Mouse (Mus musculus): ENCODE measurements around the gene Gpc5. TPM values are rescaled to one million over a fixed set of nuclear protein-coding genes. Genes with fewer than 3 reads are reported as not detected.

Gene Gpc5
- polyA plus RNA-seq, 2 experiments, result 0.05 TPM; not detected in 1

- H3K9me3 ChIP-seq (ENCODE audit: control insufficient read depth, low read length), result no peaks in the 10 kb centered on the region
- WGBS (ENCODE audit: insufficient replicate concordance), result 62% methylated on average over 6 of the region's 6 CpGs
- no peak overlapping the region for H3K27ac ChIP-seq
- no peaks in the 10 kb centered on the region for H3K36me3 ChIP-seq (replicated peaks; ENCODE audit: control insufficient read depth, insufficient read depth, low read depth)
- TF ChIP-seq CTCF (IDR thresholded peaks at IDR 0.05; ENCODE audit: low read depth) (no peak), EP300 (IDR thresholded peaks at IDR 0.05; ENCODE audit: low read depth) (no peak)
- H3K4me2 ChIP-seq (ENCODE audit: low read depth), result no peak overlapping the region
- no peak for ATAC-seq (ENCODE audit: insufficient read depth)
- no peak for DNase-seq (ENCODE audit: low read depth in 3 of 3, low spot score in 3 of 3)
- H3K4me3 ChIP-seq (ENCODE audit: insufficient read depth in 1 of 2, low read depth in 2 of 2, low read length in 2 of 2), result no peak overlapping the region
- H3K4me1 ChIP-seq (replicated peaks; ENCODE audit: control insufficient read depth in 2 of 2, insufficient read depth in 2 of 2, low read length in 1 of 2), result no peaks in the 10 kb centered on the region
- no peaks in the 10 kb centered on the region for H3K27me3 ChIP-seq (ENCODE audit: control insufficient read depth, insufficient read depth, low read length)
- no peak overlapping the region for H3K9ac ChIP-seq (replicated peaks)
These were observed 408.8 kb downstream of the Gpc5 start for GRCm38 (mm10) chr14:115500794-115501193.

DNA sequence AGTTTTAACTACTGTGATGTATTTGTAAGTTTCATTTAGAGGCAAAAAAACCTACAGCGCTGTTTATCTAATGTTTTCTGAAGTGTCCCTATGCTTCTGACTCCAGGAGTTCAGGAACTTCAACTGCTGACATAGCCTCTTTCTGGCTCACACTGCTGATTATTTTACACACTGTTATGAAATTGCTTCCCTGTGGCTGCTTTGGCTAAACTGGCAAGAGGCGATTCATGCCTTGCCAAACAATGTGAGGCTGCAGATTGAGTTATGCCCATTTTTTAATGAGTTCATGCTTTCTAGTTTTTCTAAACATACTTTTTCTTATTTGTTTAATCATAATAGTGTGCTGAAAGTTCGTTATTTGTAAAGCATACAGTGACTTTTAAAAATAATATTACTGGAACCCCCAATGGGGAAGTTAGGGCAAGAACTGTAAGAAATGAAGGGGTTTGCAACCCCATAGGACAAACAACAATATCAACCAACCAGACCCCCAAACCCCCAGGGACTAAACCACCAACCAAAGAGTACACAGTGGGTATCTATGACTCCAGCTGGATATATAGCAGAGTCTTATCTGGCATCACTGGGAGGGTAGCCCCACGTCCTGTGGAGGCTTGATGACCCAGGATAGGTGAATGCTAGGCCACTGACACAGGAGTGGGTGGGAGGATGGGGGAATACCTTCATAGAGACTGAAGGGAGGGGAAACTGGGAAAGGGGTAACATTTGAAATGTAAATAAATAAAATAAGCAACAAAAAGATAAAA, 454.7 kb downstream of the Gpc5 start:
- no peak overlapping the region for H3K4me2 ChIP-seq (ENCODE audit: low read depth)
- no peaks in the 10 kb centered on the region for H3K36me3 ChIP-seq (replicated peaks; ENCODE audit: control insufficient read depth, insufficient read depth, low read depth)
- ATAC-seq (ENCODE audit: insufficient read depth) (no peak), DNase-seq (ENCODE audit: low read depth in 3 of 3, low spot score in 3 of 3) (no peak)
- TF ChIP-seq EP300 (IDR thresholded peaks at IDR 0.05; ENCODE audit: low read depth) (no peak), CTCF (IDR thresholded peaks at IDR 0.05; ENCODE audit: low read depth) (no peak)
- no peaks in the 10 kb centered on the region for H3K9me3 ChIP-seq (ENCODE audit: control insufficient read depth, low read length)
- no peaks in the 10 kb centered on the region for H3K27me3 ChIP-seq (ENCODE audit: control insufficient read depth, insufficient read depth, low read length)
- H3K27ac ChIP-seq, result no peak overlapping the region
- H3K4me3 ChIP-seq (ENCODE audit: insufficient read depth in 1 of 2, low read depth in 2 of 2, low read length in 2 of 2), result no peak overlapping the region
- no peak overlapping the region for H3K9ac ChIP-seq (replicated peaks)
- 47% methylated on average over 4 of the region's 4 CpGs for WGBS (ENCODE audit: insufficient replicate concordance)
- H3K4me1 ChIP-seq (replicated peaks; ENCODE audit: control insufficient read depth in 2 of 2, insufficient read depth in 2 of 2, low read length in 1 of 2), result no peaks in the 10 kb centered on the region

DNA sequence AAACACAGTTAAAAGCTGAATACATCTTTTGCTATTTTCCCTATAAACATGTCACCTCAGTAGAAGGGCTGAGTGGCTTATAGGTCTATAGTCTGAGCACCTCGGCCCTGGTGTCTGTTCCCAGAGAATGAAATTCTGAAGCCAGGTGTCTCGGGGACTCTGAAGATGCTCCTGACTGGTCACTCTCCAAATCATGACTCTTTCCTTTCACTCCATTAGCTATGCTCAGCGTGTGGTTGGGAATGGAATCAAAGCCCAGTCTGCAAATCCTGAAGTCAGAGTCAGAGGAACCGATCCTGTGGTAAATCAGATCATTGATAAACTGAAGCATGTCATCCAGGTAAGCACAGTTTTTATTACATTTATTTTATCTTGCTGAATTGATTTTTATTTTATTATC, 460.0 kb downstream of the Gpc5 start:
- DNase-seq (ENCODE audit: low read depth in 3 of 3, low spot score in 3 of 3), result no peak
- WGBS (ENCODE audit: insufficient replicate concordance), result 56% methylated on average over 4 of the region's 4 CpGs
- no peak for TF ChIP-seq EP300 (IDR thresholded peaks at IDR 0.05; ENCODE audit: low read depth)
- TF ChIP-seq CTCF (IDR thresholded peaks at IDR 0.05; ENCODE audit: low read depth), result no peak
- no peak overlapping the region for H3K4me3 ChIP-seq (ENCODE audit: insufficient read depth in 1 of 2, low read depth in 2 of 2, low read length in 2 of 2)
- no peak for ATAC-seq (ENCODE audit: insufficient read depth)
- no peak overlapping the region for H3K9ac ChIP-seq (replicated peaks)
- H3K27ac ChIP-seq, result no peak overlapping the region
- no peaks in the 10 kb centered on the region for H3K9me3 ChIP-seq (ENCODE audit: control insufficient read depth, low read length)
- no peak overlapping the region for H3K4me2 ChIP-seq (ENCODE audit: low read depth)
- H3K27me3 ChIP-seq (ENCODE audit: control insufficient read depth, insufficient read depth, low read length), result no peaks in the 10 kb centered on the region
- no peaks in the 10 kb centered on the region for H3K36me3 ChIP-seq (replicated peaks; ENCODE audit: control insufficient read depth, insufficient read depth, low read depth)
- no peaks in the 10 kb centered on the region for H3K4me1 ChIP-seq (replicated peaks; ENCODE audit: control insufficient read depth in 2 of 2, insufficient read depth in 2 of 2, low read length in 1 of 2)

GRCm38 (mm10) chr14:115580466-115581255, 488.6 kb downstream of the Gpc5 start:
- H3K4me3 ChIP-seq (ENCODE audit: insufficient read depth in 1 of 2, low read depth in 2 of 2, low read length in 2 of 2), result no peak overlapping the region
- no peak overlapping the region for H3K4me2 ChIP-seq (ENCODE audit: low read depth)
- WGBS (ENCODE audit: insufficient replicate concordance), result 49% methylated on average over 3 of the region's 3 CpGs
- no peaks in the 10 kb centered on the region for H3K9me3 ChIP-seq (ENCODE audit: control insufficient read depth, low read length)
- no peak for ATAC-seq (ENCODE audit: insufficient read depth)
- no peak overlapping the region for H3K27ac ChIP-seq
- no peaks in the 10 kb centered on the region for H3K4me1 ChIP-seq (replicated peaks; ENCODE audit: control insufficient read depth in 2 of 2, insufficient read depth in 2 of 2, low read length in 1 of 2)
- no peak overlapping the region for H3K9ac ChIP-seq (replicated peaks)
- TF ChIP-seq EP300 (IDR thresholded peaks at IDR 0.05; ENCODE audit: low read depth) (no peak), CTCF (IDR thresholded peaks at IDR 0.05; ENCODE audit: low read depth) (no peak)
- DNase-seq (ENCODE audit: low read depth in 3 of 3, low spot score in 3 of 3), result no peak
- no peaks in the 10 kb centered on the region for H3K27me3 ChIP-seq (ENCODE audit: control insufficient read depth, insufficient read depth, low read length)
- H3K36me3 ChIP-seq (replicated peaks; ENCODE audit: control insufficient read depth, insufficient read depth, low read depth), result no peaks in the 10 kb centered on the region

DNA sequence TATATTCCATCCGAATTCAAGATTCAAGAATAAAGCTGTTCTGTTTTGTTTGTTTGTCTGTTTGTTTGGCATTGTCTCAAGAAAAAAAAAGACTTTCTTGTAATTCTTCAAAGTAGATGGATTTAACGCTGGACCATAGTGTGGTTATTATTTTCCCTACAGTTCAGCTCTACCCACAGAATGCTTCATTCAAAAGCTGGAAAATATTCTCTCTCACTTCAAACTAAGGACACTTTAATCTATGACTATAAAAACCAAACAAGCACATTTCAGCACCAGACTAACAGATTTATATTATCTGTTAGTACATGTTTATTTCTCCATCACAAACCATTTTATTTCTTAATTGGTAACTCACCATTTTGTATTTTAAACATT, 489.2 kb downstream of the Gpc5 start:
- Histone ChIP-seq H3K9me3 (ENCODE audit: control insufficient read depth, low read length) (no peaks in the 10 kb centered on the region), H3K9ac (replicated peaks) (no peak overlapping the region), H3K4me3 (ENCODE audit: insufficient read depth in 1 of 2, low read depth in 2 of 2, low read length in 2 of 2) (no peak overlapping the region), H3K36me3 (replicated peaks; ENCODE audit: control insufficient read depth, insufficient read depth, low read depth) (no peaks in the 10 kb centered on the region), H3K27ac (no peak overlapping the region), H3K4me1 (replicated peaks; ENCODE audit: control insufficient read depth in 2 of 2, insufficient read depth in 2 of 2, low read length in 1 of 2) (no peaks in the 10 kb centered on the region), H3K4me2 (ENCODE audit: low read depth) (no peak overlapping the region), H3K27me3 (ENCODE audit: control insufficient read depth, insufficient read depth, low read length) (no peaks in the 10 kb centered on the region)
- no peak for DNase-seq (ENCODE audit: low read depth in 3 of 3, low spot score in 3 of 3)
- WGBS (ENCODE audit: insufficient replicate concordance), result 48% methylated on average over 2 of the region's 2 CpGs
- no peak for ATAC-seq (ENCODE audit: insufficient read depth)
- TF ChIP-seq CTCF (IDR thresholded peaks at IDR 0.05; ENCODE audit: low read depth) (no peak), EP300 (IDR thresholded peaks at IDR 0.05; ENCODE audit: low read depth) (no peak)
